ENCODE assay signal across 8 mouse cellular contexts in genomic region chr16:64852891-64853290, GRCm38 (mm10). TPM values are rescaled to one million over a fixed set of nuclear protein-coding genes. Genes with fewer than 3 reads are reported as not detected.
DNase-seq lines count a peak whose midpoint lies in the region; ATAC-seq and TF ChIP-seq lines count a peak whose summit lies in the region.

No protein-coding gene starts in this region.

- H3K9me3 ChIP-seq in kidney, postnatal 0 days (replicated peaks; ENCODE audit: low read length), result no peaks in the 10 kb centered on the region
- H3K9me3 ChIP-seq in intestine, embryonic 14.5 days (ENCODE audit: control insufficient read depth, low read length), result no peaks in the 10 kb centered on the region

- WGBS in kidney, postnatal 0 days, result 3% methylated on average over 14 of the region's 14 CpGs
- 5% methylated on average over 14 of the region's 14 CpGs for WGBS in intestine, embryonic 14.5 days

- DNase-seq in kidney, postnatal 0 days (ENCODE audit: low spot score), result no peak
- DNase-seq in kidney, adult 18-20 months, result no peak
- no peak for DNase-seq in intestine, embryonic 14.5 days (ENCODE audit: low spot score)
- peak; percentile 31 for DNase-seq in naive thymus-derived CD4-positive, alpha-beta T cell, adult 2 months (ENCODE audit: low read depth)
- no peak for DNase-seq in spleen, postnatal 4 days (ENCODE audit: low spot score in 2 of 2)
- DNase-seq in cerebellum, postnatal 25 days, result no peak

- peak overlapping the region; percentile 87 for H3K4me3 ChIP-seq in kidney, postnatal 0 days (replicated peaks; ENCODE audit: low read depth, low read length)
- peak overlapping the region; percentile 97 for H3K4me3 ChIP-seq in cortical plate, adult 2 months (ENCODE audit: insufficient read depth, low read length)
- peak overlapping the region; percentile 91 for H3K4me3 ChIP-seq in intestine, embryonic 14.5 days (ENCODE audit: low read depth, low read length)

- H3K4me1 ChIP-seq in kidney, postnatal 0 days (replicated peaks; ENCODE audit: insufficient read depth, low read length), result peaks cover 6% of the 10 kb centered on the region; the same call in 1 of the 2 replicates
- peaks cover 2% of the 10 kb centered on the region; the same call in 1 of the 2 replicates for H3K4me1 ChIP-seq in cortical plate, adult 2 months (ENCODE audit: control insufficient read depth, insufficient read depth, low read length)
- peaks cover 8% of the 10 kb centered on the region; the same call in 1 of the 2 replicates for H3K4me1 ChIP-seq in intestine, embryonic 14.5 days (replicated peaks; ENCODE audit: control insufficient read depth, insufficient read depth, low read length)

- no peak for ATAC-seq in kidney, postnatal 0 days (replicated peaks; ENCODE audit: low FRiP score, low read depth)
- no peak for ATAC-seq in intestine, embryonic 14.5 days (replicated peaks; ENCODE audit: low FRiP score, low TSS enrichment, low read depth)
- no peak for ATAC-seq in CD4-positive, CD25-positive, alpha-beta regulatory T cell, adult 4 months

- H3K27ac ChIP-seq in kidney, postnatal 0 days, result peak overlapping the region; percentile 95
- no peak overlapping the region for H3K27ac ChIP-seq in cortical plate, adult 2 months (ENCODE audit: insufficient read depth, low read length)
- peak overlapping the region; percentile 96 for H3K27ac ChIP-seq in intestine, embryonic 14.5 days (ENCODE audit: low read depth)

- TF ChIP-seq POLR2A in cortical plate, adult 2 months (IDR thresholded peaks at IDR 0.05; ENCODE audit: extremely low read depth, insufficient read depth, low read length), result no peak

- peaks cover 15% of the 10 kb centered on the region for H3K36me3 ChIP-seq in kidney, postnatal 0 days (ENCODE audit: insufficient read depth, low read length)
- H3K36me3 ChIP-seq in intestine, embryonic 14.5 days (ENCODE audit: control insufficient read depth, insufficient read depth, low read length), result peaks cover 40% of the 10 kb centered on the region

- TF ChIP-seq CTCF in kidney, postnatal 0 days (IDR thresholded peaks at IDR 0.05; ENCODE audit: low read depth), result no peak
- no peak for TF ChIP-seq CTCF in cortical plate, adult 2 months (IDR thresholded peaks at IDR 0.05; ENCODE audit: extremely low read depth, insufficient read depth, low read length)

- peak overlapping the region; percentile 94 for H3K9ac ChIP-seq in kidney, postnatal 0 days (ENCODE audit: low read depth, low read length)
- H3K9ac ChIP-seq in intestine, embryonic 14.5 days (ENCODE audit: low read length), result peak overlapping the region; percentile 88

- H3K27me3 ChIP-seq in kidney, postnatal 0 days (ENCODE audit: insufficient read depth, low read length), result no peaks in the 10 kb centered on the region
- no peaks in the 10 kb centered on the region for H3K27me3 ChIP-seq in intestine, embryonic 14.5 days (replicated peaks; ENCODE audit: control insufficient read depth, insufficient read depth, low read length)

- peak overlapping the region; percentile 61 for H3K4me2 ChIP-seq in kidney, postnatal 0 days (ENCODE audit: low read length)
- peak overlapping the region; percentile 59 for H3K4me2 ChIP-seq in intestine, embryonic 14.5 days (ENCODE audit: low read length)

RNA-seq across cellular contexts. Expression of gene Cggbp1, which starts 1.1 kb away (rescaled TPM):
- polyA plus RNA-seq in kidney, postnatal 0 days (2015; fragmentation: Nextera tagmentation; extraction: Ambion mirVana), result 64.2 and 66.4 TPM in 2 replicates
- polyA plus RNA-seq in cortical plate, adult 2 months (2012; rRNA removed), result 34.2 and 36.7 TPM in 2 replicates
- 76.6 and 84.6 TPM in 2 replicates for polyA plus RNA-seq in intestine, embryonic 14.5 days (2014; fragmentation: Nextera tagmentation; extraction: Ambion mirVana)
- polyA plus RNA-seq in CD4-positive, CD25-positive, alpha-beta regulatory T cell, adult 4 months (2017; shearing (Covaris generic)), result 10 to 100 TPM; 24.4 to 41.1 TPM

RNA-seq across cellular contexts. Expression of gene Zfp654, which starts 1.4 kb away (rescaled TPM):
- 5.1 TPM in 2 replicates for polyA plus RNA-seq in kidney, postnatal 0 days (2015; fragmentation: Nextera tagmentation; extraction: Ambion mirVana)
- 9.0 and 9.1 TPM in 2 replicates for polyA plus RNA-seq in cortical plate, adult 2 months (2012; rRNA removed)
- polyA plus RNA-seq in intestine, embryonic 14.5 days (2014; fragmentation: Nextera tagmentation; extraction: Ambion mirVana), result 7.5 and 7.9 TPM in 2 replicates
- polyA plus RNA-seq in CD4-positive, CD25-positive, alpha-beta regulatory T cell, adult 4 months (2017; shearing (Covaris generic)), result 10 to 100 TPM in 1 of 2 experiments, 1 to 10 TPM in 1; 6.1 to 10.7 TPM
